Mouse (Mus musculus) bone marrow macrophage, adult 2 months (primary cell): ENCODE data around the gene 4930426L09Rik.

ENCODE experiments used
- CTCF ChIP-seq: IDR thresholded peaks from 2 replicates; pipeline ENCODE4 v1.5.1; 2012; ENCODE audit warnings: low read depth, mild to moderate bottlenecking, low read length, moderate library complexity
- POLR2A ChIP-seq: IDR thresholded peaks from 2 replicates; pipeline ENCODE4 v1.6.1; 2012; ENCODE audit warnings: mild to moderate bottlenecking, low read depth, low read length, borderline replicate concordance

- TF ChIP-seq CTCF (no peak), POLR2A (no peak)
These were observed 18.2 kb downstream of the 4930426L09Rik start for GRCm38 (mm10) chr2:19016348-19016747.
